Mouse (Mus musculus) fibroblast of lung, adult 2 months (primary cell): ENCODE measurements around the gene Rnf150.
"Not testable (repeated sequence)": the region's sequence is repeated elsewhere in the genome, so short reads cannot be mapped to it uniquely, and the experiment has no call there.

Experiments used
- DNase-seq: peaks from one replicate; pipeline ENCODE4 v3.0.0-alpha.2; 2011; ENCODE audit warnings: low read depth

Rnf150 gene

GRCm38 (mm10) chr8:83077329-83077728, 214.2 kb downstream of the Rnf150 start:
- no peak for DNase-seq

GRCm38 (mm10) chr8:83078701-83079533, 215.8 kb downstream of the Rnf150 start:
- DNase-seq, result no peak

GRCm38 (mm10) chr8:83079534-83079844, 216.3 kb downstream of the Rnf150 start:
- DNase-seq, result no peak

DNA sequence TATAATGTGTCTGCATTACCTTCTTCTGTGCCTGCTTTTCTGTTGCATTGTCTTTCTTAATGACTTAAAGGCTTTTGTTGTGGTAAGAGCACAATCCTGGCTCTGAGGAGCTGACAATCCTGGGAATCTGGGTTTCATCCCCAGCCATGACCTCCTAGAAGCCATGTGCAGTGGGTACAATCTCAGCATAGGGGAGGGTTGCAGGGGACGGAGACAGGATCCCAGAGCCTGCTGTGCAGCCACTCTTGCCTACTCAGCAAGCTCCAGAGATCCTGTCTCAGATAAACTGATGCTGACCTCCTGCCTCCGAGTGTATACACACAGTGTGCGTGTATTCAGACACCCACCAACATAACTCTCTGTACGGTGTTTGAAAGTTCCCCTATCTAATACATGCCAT, 218.1 kb downstream of the Rnf150 start:
- no peak for DNase-seq

- not testable (repeated sequence) for DNase-seq
Measured at GRCm38 (mm10) chr8:83081806-83082205, 218.7 kb downstream of the Rnf150 start.

DNA sequence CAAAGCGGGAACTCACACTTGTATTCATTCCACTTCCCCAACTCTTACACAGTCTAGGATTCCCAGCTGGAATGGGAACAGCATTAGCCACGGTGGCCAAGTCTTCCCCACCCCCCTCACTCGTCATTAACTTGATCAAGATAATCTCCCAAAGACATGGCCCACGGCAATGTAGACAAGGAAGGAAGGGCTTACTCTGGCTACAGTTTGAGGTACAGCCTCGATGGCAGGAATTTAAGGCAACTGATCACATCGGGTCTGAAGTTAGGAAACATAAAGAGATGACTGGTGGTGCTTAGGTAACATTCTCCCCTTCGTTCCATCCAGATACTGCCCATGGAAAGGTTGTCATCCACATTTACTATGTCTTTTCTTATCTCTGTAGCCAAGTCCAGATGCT, 219.1 kb downstream of the Rnf150 start:
- no peak for DNase-seq

DNA sequence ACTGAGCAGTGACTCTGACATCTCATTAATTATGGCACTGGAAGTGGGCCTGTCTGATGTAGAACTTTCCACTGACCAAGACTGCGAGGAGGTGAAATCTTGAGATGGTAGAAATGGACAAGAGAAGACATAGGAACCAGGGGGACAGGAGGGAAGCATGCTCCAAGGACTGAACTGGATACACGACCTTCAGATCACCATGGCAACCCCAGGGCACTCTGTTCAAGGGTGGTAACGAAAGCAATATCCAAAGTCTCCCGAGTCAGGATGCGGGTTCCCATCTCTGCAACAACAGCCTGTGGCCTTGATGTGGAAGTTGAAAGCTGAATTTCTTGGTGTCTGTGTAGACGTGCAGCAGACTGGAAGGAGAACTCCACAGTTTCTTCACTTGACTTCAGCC, 220.3 kb downstream of the Rnf150 start:
- no peak for DNase-seq

- DNase-seq, result no peak
Measured at GRCm38 (mm10) chr8:83085581-83085980, 222.4 kb downstream of the Rnf150 start.

GRCm38 (mm10) chr8:83086625-83087024, 223.5 kb downstream of the Rnf150 start:
- no peak for DNase-seq

DNA sequence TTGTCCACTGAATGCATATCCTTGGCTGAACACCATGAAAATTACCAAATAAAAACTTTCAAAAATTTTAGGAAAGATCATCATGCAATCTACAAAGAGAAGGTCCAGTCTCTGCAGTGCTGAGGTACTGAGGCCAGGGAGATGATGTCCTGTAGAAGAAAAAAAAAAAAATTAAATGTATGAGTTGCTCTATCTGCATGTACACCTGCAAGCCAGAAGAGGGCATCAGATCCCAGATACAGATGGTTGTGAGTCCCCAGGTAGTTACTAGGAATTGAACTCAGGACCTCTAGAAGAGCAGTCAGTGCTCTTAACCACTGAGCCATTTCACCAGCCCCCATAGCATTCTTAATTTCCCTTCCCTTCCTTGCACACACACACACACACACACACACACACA, 224.4 kb downstream of the Rnf150 start:
- DNase-seq, result no peak

- DNase-seq, result no peak
Measured at GRCm38 (mm10) chr8:83088156-83088555, 225.0 kb downstream of the Rnf150 start.

GRCm38 (mm10) chr8:83089336-83089986, 226.3 kb downstream of the Rnf150 start:
- DNase-seq, result peak; percentile 66

GRCm38 (mm10) chr8:83090446-83090845, 227.3 kb downstream of the Rnf150 start:
- no peak for DNase-seq

DNA sequence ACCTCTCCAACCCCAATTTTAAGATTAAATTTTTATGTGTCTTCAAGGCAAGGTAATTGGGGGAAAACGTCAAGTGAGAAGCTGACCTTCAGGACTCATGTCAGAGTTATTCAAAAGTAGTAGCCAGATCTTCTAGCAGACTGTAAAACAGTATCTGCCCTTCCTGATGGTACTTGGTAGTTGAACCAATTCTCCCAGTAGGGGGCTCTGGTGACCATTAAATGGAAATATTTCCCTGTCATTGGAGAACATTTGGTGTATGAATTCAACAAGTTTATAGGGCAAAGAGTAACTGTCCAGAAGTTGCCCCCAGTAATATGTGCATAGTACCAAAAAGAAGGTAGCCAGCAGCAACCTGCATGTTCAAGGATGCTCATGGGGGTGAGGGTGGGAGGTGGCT, 236.9 kb downstream of the Rnf150 start:
- no peak for DNase-seq

DNA sequence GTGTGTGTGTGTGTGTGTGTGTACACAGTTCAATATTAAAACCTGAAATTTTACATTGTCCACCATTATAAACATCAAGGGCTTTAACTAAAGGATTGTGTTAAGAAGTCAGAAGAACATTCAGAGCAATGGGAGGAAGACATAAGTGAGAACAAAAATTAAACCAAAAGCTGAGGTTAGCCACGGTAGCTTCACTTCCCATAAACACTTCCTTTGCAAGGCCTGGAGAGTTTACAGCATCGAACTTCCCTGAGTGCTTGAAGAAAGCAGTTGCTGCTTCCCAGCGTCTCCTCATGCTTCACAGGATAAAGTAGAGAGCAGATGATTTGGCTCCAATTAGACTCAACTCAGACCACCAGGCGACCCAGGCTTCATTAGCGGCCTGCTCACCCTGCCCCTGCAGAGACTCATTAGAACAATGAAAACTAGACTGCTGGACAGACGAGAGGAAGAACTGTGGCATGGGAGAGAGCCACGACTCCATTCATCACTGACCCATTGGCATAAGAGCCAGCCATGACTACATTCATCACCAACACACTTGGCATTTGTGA, 239.9 kb downstream of the Rnf150 start:
- no peak for DNase-seq

GRCm38 (mm10) chr8:83103968-83104367, 240.8 kb downstream of the Rnf150 start:
- no peak for DNase-seq

DNA sequence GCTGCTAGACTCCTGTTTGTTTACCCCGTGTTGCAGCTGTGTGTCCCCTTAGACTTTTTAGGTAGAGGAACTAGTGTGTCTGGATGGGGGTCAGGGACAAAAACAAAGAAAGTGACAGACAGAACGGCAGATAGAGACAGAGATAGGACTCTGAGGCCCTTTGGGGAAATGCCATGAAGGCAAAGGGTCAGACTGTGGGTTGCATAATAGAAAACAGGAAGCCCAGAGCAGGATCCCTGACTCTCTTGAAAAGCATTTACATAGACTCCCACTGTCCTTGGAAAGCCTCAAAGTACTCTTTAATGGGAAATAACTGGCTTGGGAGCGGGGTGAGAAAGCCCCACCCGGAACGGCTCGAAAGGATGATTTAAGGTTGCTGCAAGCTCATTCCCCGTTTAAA, 246.6 kb downstream of the Rnf150 start:
- DNase-seq, result no peak

DNA sequence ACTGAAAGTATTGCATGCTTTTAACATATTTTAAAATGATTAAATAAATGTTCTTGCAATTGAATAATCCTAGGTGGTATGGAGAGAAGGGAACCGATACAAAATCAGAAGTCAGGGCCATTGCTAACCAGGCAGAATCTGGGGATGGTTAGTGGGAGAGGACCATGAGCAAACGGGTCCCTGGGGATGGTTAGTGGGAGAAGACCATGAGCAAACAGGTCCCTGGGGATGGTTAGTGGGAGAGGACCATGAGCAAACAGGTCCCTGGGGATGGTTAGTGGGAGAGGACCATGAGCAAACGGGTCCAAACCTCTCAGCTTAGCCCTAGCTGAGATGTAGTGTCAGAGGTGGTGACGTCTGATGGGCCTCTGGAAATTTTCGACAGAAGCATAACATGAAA, 247.0 kb downstream of the Rnf150 start:
- DNase-seq, result no peak

- no peak for DNase-seq
Measured at GRCm38 (mm10) chr8:83135086-83135485, 271.9 kb downstream of the Rnf150 start.

GRCm38 (mm10) chr8:83140068-83140467, 276.9 kb downstream of the Rnf150 start:
- no peak for DNase-seq

DNA sequence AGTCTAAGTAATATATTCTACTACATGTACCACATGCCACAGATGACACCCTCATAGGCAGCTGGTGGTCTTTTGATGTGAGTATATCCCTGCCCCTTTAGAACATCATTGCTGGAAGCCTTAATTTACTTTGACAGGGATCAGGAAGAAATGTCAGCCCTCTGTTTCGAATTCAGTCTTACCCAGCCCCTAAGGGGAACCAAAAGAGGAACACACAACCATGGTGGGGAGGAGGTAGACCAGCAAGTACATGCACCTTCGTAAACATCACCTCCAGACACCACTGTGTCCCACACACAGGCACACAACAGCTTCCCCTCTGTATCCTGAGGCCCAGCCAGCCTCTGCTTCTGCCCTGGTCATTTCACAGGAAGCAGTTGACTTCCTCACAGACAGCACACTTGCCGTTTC, 277.6 kb downstream of the Rnf150 start:
- no peak for DNase-seq
